ENCODE assay signal across 25 mouse cellular contexts in genomic region chr1:56862799-56863198, GRCm38 (mm10).
DNase-seq lines count a peak whose midpoint lies in the region; ATAC-seq and TF ChIP-seq lines count a peak whose summit lies in the region.
"Had no signal": no experiment of that assay in that cellular context is flagged by ENCODE, and none has a peak within 500 bp of the region (broad histone marks: within the 10 kb centered on the region; RNA-seq: fewer than 3 reads in every experiment).

No protein-coding gene starts in this region.

- peak; percentile 66; the same call in 1 of the 2 replicates for ATAC-seq in limb, embryonic 13.5 days (ENCODE audit: low FRiP score, low read depth)
- ATAC-seq: activated CD4-positive, CD25-positive, alpha-beta regulatory T cell, adult 4 months; CD4-positive, CD25-positive, alpha-beta regulatory T cell, adult 4 months; forebrain, embryonic 14.5 days; intestine, embryonic 15.5 days; Patski had no signal

- no peaks in the 10 kb centered on the region for H3K79me2 ChIP-seq in CH12.LX (replicated peaks; ENCODE audit: control insufficient read depth, extremely low read depth, insufficient read depth, poor library complexity, severe bottlenecking)

- H3K36me3 ChIP-seq in CH12.LX (replicated peaks in 1 of 2; ENCODE audit: control insufficient read depth in 1 of 2, insufficient read depth in 1 of 2, low read length in 1 of 2) = peaks cover 0 to 26% of the 10 kb centered on the region in 2 experiments
- 0 out of 2 replicates have a peak, but pooled peaks cover 6% of the 10 kb centered on the region for H3K36me3 ChIP-seq in embryonic facial prominence, embryonic 10.5 days (replicated peaks)
- H3K36me3 ChIP-seq in limb, embryonic 13.5 days = no peaks in the 10 kb centered on the region
- H3K36me3 ChIP-seq: embryonic facial prominence, embryonic 15.5 days; forebrain, embryonic 10.5 days; intestine, embryonic 15.5 days had no signal

- H3K9me3 ChIP-seq in CH12.LX (replicated peaks; ENCODE audit: low read length) = no peaks in the 10 kb centered on the region
- H3K9me3 ChIP-seq in embryonic facial prominence, embryonic 10.5 days = no peaks in the 10 kb centered on the region
- no peaks in the 10 kb centered on the region for H3K9me3 ChIP-seq in limb, embryonic 13.5 days
- H3K9me3 ChIP-seq: embryonic facial prominence, embryonic 15.5 days; forebrain, embryonic 10.5 days; intestine, embryonic 15.5 days had no signal

- no peak for TF ChIP-seq RAD21 in CH12.LX (IDR thresholded peaks at IDR 0.05; ENCODE audit: low read depth, low read length)

- TF ChIP-seq CTCF in CH12.LX (conservative IDR thresholded peaks at IDR 0.05 in 1 of 2, IDR thresholded peaks at IDR 0.05 in 1 of 2; ENCODE audit: low read depth in 2 of 2, low read length in 2 of 2) = no peak

- no peaks in the 10 kb centered on the region for H3K27me3 ChIP-seq in CH12.LX (replicated peaks)
- H3K27me3 ChIP-seq in embryonic facial prominence, embryonic 10.5 days (replicated peaks; ENCODE audit: low read depth, poor library complexity, severe bottlenecking) = no peaks in the 10 kb centered on the region
- H3K27me3 ChIP-seq in limb, embryonic 13.5 days = no peaks in the 10 kb centered on the region
- H3K27me3 ChIP-seq: embryonic facial prominence, embryonic 15.5 days; intestine, embryonic 15.5 days; Patski had no signal

- peak; percentile 7 for DNase-seq in embryo, embryonic 10 days (ENCODE audit: low spot score)
- DNase-seq in embryo, embryonic 9.5 days (ENCODE audit: extremely low spot score) = no peak
- DNase-seq in CH12.LX (ENCODE audit: extremely low read depth) = peak; percentile 27
- peak; percentile 29 for DNase-seq in embryonic facial prominence, embryonic 10.5 days (ENCODE audit: low spot score)
- no peak for DNase-seq in cerebellum, postnatal 4 days (ENCODE audit: low spot score in 2 of 2)
- no peak for DNase-seq in adrenal gland, adult 2 months
- DNase-seq in kidney, adult 9 months = no peak
- DNase-seq: adrenal gland, postnatal 25 days; B cell, adult 2 months; cerebellum, adult 8-10 months; cerebellum, postnatal 14 days; gastrocnemius, postnatal 25 days; heart, postnatal 10 days; heart, postnatal 4 days; kidney, adult 18-20 months had no signal

- no peak overlapping the region for H3K4me3 ChIP-seq in CH12.LX (replicated peaks in 1 of 3; ENCODE audit: low read depth in 2 of 3, low read length in 2 of 3, poor library complexity in 1 of 3)
- no peak overlapping the region for H3K4me3 ChIP-seq in embryonic facial prominence, embryonic 10.5 days
- no peak overlapping the region for H3K4me3 ChIP-seq in limb, embryonic 13.5 days
- H3K4me3 ChIP-seq: embryonic facial prominence, embryonic 15.5 days; erythroblast, embryonic 14.5 days; forebrain, embryonic 10.5 days; intestine, embryonic 15.5 days had no signal

- WGBS in embryonic facial prominence, embryonic 10.5 days = 54% methylated on average over 4 of the region's 4 CpGs
- WGBS in limb, embryonic 13.5 days = 39% methylated on average over 4 of the region's 4 CpGs

- no peak for TF ChIP-seq EP300 in CH12.LX (IDR thresholded peaks at IDR 0.05; ENCODE audit: low read length)

- H3K27ac ChIP-seq in CH12.LX (ENCODE audit: insufficient read depth, low read depth) = no peak overlapping the region
- H3K27ac ChIP-seq in embryonic facial prominence, embryonic 10.5 days (replicated peaks) = no peak overlapping the region
- H3K27ac ChIP-seq in limb, embryonic 13.5 days = no peak overlapping the region
- H3K27ac ChIP-seq: embryonic facial prominence, embryonic 15.5 days; forebrain, embryonic 10.5 days; hindbrain, embryonic 14.5 days; intestine, embryonic 15.5 days had no signal

- H3K4me1 ChIP-seq in CH12.LX (ENCODE audit: control insufficient read depth in 1 of 2, insufficient read depth in 2 of 2) = peaks cover 3 to 43% of the 10 kb centered on the region in 2 experiments; a peak in 3 of 4 replicates
- H3K4me1 ChIP-seq in embryonic facial prominence, embryonic 10.5 days = peaks cover 17% of the 10 kb centered on the region
- H3K4me1 ChIP-seq in limb, embryonic 13.5 days = no peaks in the 10 kb centered on the region
- H3K4me1 ChIP-seq: embryonic facial prominence, embryonic 15.5 days; forebrain, embryonic 10.5 days; intestine, embryonic 15.5 days had no signal

- TF ChIP-seq POLR2A in CH12.LX (IDR thresholded peaks at IDR 0.05; ENCODE audit: low read depth, low read length) = no peak

- no peak overlapping the region for H3K4me2 ChIP-seq in CH12.LX (ENCODE audit: insufficient read depth, low read depth, poor library complexity, severe bottlenecking)
- H3K4me2 ChIP-seq in limb, embryonic 13.5 days (replicated peaks) = no peak overlapping the region
- H3K4me2 ChIP-seq: embryonic facial prominence, embryonic 15.5 days; hindbrain, embryonic 14.5 days; intestine, embryonic 15.5 days had no signal

- no peak overlapping the region for H3K9ac ChIP-seq in CH12.LX (ENCODE audit: insufficient read depth, low read depth)
- H3K9ac ChIP-seq in limb, embryonic 13.5 days = no peak overlapping the region
- H3K9ac ChIP-seq: embryonic facial prominence, embryonic 15.5 days; hindbrain, embryonic 14.5 days; intestine, embryonic 15.5 days had no signal

- dilution Hi-C loops in CH12.LX (cut with MboI; ENCODE audit: extremely low pct_ligation_motif_present, extremely low pct_unique_long_range_greater_than_20kb, low sequenced_read_pairs) = no loop called here

- in situ Hi-C loops in CH12.LX (cut with MboI; ENCODE audit: low pct_ligation_motif_present, low pct_unique_long_range_greater_than_20kb, low sequenced_read_pairs) = no loop called here

TF ChIP-seq in CH12.LX, 34 proteins besides CTCF, POLR2A, EP300 and RAD21:
- TF ChIP-seq NELFE (IDR thresholded peaks at IDR 0.05; ENCODE audit: low read depth, low read length) (no peak), MAX (IDR thresholded peaks at IDR 0.05; ENCODE audit: low read length) (0 out of 2 replicates have a peak, but pooled peaks have one; percentile 12), TCF12 (IDR thresholded peaks at IDR 0.05; ENCODE audit: low read depth, low read length) (no peak), IRF4 (IDR thresholded peaks at IDR 0.05; ENCODE audit: low read depth, low read length) (no peak), TBP (conservative IDR thresholded peaks at IDR 0.05; ENCODE audit: low read depth, low read length) (no peak), BHLHE40 (IDR thresholded peaks at IDR 0.05; ENCODE audit: low read depth, low read length) (no peak), KAT2A (IDR thresholded peaks at IDR 0.05; ENCODE audit: insufficient replicate concordance, low read length) (no peak)
TF ChIP-seq in CH12.LX: peak in this region for 1.

Comparison
In these comparisons a context has a peak if more than half of its experiments do, and no peak if none do; other contexts are left out.
1. DNase-seq: peak in embryo, embryonic 10 days (single experiment), CH12.LX (single experiment) and embryonic facial prominence, embryonic 10.5 days (single experiment); none in embryo, embryonic 9.5 days (single experiment), cerebellum, postnatal 4 days (0 of 2), adrenal gland, adult 2 months (single experiment) and kidney, adult 9 months (single experiment).